Mouse (Mus musculus): ENCODE measurements around the gene Nrgn. TPM values are rescaled to one million over a fixed set of nuclear protein-coding genes. Genes with fewer than 3 reads are reported as not detected.

Nrgn gene
- polyA plus RNA-seq, 1 experiment from 2014 or later: 1.9 TPM

DNA sequence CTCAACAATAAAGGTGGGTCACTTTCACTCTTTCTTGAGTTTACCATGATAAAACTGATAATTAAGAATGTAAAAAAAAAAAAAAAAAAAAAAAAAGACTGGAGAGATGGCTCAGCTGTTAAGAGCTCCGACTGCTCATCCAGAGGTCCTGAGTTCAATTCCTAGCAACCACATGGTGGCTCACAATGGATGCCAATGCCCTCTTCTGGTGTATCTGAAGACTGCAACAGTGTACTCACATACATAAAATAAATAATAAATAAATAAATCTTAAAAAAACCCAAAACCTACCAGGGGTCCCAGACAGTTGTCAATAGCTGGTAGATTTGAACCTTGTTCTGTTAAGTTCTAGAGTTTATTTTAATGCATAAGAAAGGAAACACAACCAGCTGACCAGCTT lies 5.8 kb downstream of the Nrgn start:
- Histone ChIP-seq H3K9ac (ENCODE audit: low read depth, low read length) (no peak overlapping the region), H3K27ac (ENCODE audit: low read depth, low read length) (no peak overlapping the region), H3K4me1 (replicated peaks; ENCODE audit: control insufficient read depth, insufficient read depth, low read length) (0 out of 2 replicates have a peak, but pooled peaks cover 4% of the 10 kb centered on the region), H3K4me2 (replicated peaks; ENCODE audit: low read depth) (no peak overlapping the region), H3K4me3 (ENCODE audit: low read depth, low read length) (no peak overlapping the region), H3K9me3 (ENCODE audit: control insufficient read depth) (no peaks in the 10 kb centered on the region), H3K27me3 (replicated peaks; ENCODE audit: control insufficient read depth, insufficient read depth, low read length) (peaks cover 29% of the 10 kb centered on the region), H3K36me3 (ENCODE audit: control insufficient read depth, insufficient read depth) (no peaks in the 10 kb centered on the region)
- TF ChIP-seq CTCF (IDR thresholded peaks at IDR 0.05; ENCODE audit: low read depth): peak; percentile 37
- WGBS: 91% methylated on average over 1 of the region's 1 CpGs
- no peak for ATAC-seq

DNA sequence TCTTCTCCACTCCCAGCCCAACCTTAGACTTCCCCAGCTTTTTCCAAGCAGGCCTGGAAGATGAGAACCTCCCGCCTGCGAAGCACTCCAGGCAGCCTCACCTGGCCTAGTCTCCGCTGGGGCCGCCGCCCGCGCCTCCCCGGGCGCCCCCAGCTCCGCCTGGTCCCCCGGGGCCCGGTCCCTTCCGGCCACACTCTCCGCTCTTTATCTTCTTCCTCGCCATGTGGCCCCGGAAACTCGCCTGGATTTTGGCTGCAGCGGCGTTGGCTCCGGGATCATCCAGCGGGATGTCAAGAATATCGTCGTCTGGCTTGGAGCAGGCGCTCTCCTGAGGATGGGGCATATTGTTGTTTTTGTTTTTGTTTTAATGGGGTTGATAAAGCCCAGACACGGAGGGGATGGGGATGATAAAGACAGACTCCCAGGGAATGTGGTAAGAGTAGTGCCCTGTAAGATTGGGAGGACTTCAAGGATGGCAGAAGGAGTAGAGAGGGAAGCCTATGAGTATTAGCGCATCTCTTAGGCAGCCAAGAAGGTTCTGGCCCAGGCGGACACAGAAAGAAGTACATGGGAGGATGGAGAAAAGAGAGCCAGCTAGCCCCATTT lies 6.8 kb downstream of the Nrgn start:
- WGBS: 36% methylated on average over 27 of the region's 27 CpGs
- H3K36me3 ChIP-seq (ENCODE audit: control insufficient read depth, insufficient read depth): no peaks in the 10 kb centered on the region
- H3K9me3 ChIP-seq (ENCODE audit: control insufficient read depth): no peaks in the 10 kb centered on the region
- TF ChIP-seq CTCF (IDR thresholded peaks at IDR 0.05; ENCODE audit: low read depth): no peak
- ATAC-seq: no peak
- peaks cover 20% of the 10 kb centered on the region for H3K27me3 ChIP-seq (replicated peaks; ENCODE audit: control insufficient read depth, insufficient read depth, low read length)
- H3K4me2 ChIP-seq (replicated peaks; ENCODE audit: low read depth): 0 out of 2 replicates have a peak overlapping the region, but pooled peaks have one; percentile 3
- H3K4me3 ChIP-seq (ENCODE audit: low read depth, low read length): no peak overlapping the region
- H3K9ac ChIP-seq (ENCODE audit: low read depth, low read length): no peak overlapping the region
- H3K4me1 ChIP-seq (replicated peaks; ENCODE audit: control insufficient read depth, insufficient read depth, low read length): no peaks in the 10 kb centered on the region
- no peak overlapping the region for H3K27ac ChIP-seq (ENCODE audit: low read depth, low read length)

DNA sequence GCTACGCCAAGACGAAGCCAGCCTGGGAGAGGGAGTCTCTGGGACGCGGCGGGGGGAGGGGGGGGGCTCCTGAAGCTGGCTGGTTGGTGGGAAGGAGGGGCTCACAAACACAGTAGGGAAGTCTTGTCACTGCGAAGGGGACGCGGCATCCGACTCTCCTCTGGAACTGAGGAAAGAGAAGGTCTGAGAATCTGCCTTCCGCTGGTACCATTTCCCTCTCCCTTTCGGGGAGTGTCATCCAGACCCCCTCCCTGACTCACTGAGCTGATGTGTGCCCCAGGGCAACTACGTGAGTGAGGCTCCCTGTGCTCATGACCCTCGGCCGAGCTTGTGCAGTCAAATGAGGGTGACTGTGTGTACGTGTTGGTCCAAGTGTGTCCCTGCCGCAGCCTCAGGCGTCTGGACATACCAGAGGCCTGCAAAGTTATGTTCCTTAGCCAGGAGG lies 7.5 kb downstream of the Nrgn start:
- Histone ChIP-seq H3K9me3 (ENCODE audit: control insufficient read depth) (no peaks in the 10 kb centered on the region), H3K4me1 (replicated peaks; ENCODE audit: control insufficient read depth, insufficient read depth, low read length) (no peaks in the 10 kb centered on the region), H3K27ac (ENCODE audit: low read depth, low read length) (no peak overlapping the region), H3K27me3 (replicated peaks; ENCODE audit: control insufficient read depth, insufficient read depth, low read length) (peaks cover 17% of the 10 kb centered on the region), H3K36me3 (ENCODE audit: control insufficient read depth, insufficient read depth) (no peaks in the 10 kb centered on the region), H3K4me3 (ENCODE audit: low read depth, low read length) (peak overlapping the region; percentile 37), H3K9ac (ENCODE audit: low read depth, low read length) (no peak overlapping the region), H3K4me2 (replicated peaks; ENCODE audit: low read depth) (peak overlapping the region; percentile 72)
- TF ChIP-seq CTCF (IDR thresholded peaks at IDR 0.05; ENCODE audit: low read depth): no peak
- no peak for ATAC-seq
- 24% methylated on average over 17 of the region's 17 CpGs for WGBS

DNA sequence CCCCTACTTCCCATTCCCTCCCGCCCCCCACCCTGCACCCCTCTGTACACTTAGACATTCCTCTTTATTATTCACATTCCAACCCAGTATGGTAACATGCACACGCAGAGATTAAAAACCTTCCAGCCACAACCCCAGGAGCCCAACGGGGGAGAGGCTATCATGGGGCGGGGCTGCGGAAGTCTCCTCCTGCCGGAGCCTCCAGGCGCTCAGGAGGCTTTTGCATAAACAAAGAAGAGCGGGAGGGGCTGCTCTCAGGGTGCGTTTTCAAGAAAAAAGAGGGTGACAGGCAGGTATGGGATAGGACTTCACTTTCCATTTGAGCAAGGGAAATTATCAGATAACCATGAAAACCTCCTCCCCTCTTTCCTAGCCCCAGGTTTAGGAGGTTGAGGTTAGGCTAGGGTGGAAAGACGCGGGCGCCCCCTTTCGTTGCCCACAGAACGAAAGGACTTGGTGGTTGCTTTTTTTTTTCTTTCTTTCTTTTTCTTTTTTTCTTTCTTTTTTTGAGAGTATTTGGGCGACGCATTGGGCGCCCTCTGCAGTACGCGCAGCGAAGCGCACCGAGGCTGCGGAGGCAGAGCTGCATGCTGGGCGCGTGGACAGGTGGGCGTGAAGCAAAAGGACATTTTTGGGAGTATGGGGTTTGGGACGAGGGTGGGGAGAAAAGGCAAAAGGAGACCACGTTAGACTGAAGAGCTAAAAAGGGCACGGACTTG lies 8.1 kb downstream of the Nrgn start:
- TF ChIP-seq CTCF (IDR thresholded peaks at IDR 0.05; ENCODE audit: low read depth): peak; percentile 78; the same call in 1 of the 2 replicates
- H3K9me3 ChIP-seq (ENCODE audit: control insufficient read depth): no peaks in the 10 kb centered on the region
- H3K27ac ChIP-seq (ENCODE audit: low read depth, low read length): no peak overlapping the region

DNA sequence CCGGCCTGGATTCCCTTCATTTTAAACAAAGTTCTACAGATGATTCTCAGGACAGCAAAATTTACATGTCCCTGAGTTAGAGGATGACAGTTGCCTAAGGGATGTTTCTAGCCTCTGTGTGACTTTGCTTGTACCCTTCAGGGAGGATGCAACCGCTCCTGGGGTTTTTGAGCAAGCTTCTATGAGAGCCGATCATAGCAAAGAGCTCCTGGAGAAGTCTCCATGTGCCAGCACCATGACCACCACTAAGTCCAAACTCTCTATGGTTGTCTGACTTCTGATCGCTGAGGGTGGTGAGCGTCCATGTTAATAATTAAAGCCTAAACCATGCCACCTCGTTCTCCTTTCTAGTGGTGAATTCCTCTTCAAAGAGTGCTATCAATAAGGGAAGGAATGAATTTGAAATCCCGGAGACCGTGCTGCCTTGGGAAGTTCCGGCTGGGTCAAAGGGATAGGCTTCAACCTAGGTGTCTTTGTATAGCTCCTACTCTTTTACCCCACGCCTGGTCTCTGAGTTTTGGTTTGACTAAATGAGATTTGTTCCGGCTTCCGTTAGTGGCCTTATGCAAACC lies 8.7 kb downstream of the Nrgn start:
- H3K9ac ChIP-seq (ENCODE audit: low read depth, low read length): no peak overlapping the region
- no peak for TF ChIP-seq CTCF (IDR thresholded peaks at IDR 0.05; ENCODE audit: low read depth)
- peak overlapping the region; percentile 37 for H3K4me3 ChIP-seq (ENCODE audit: low read depth, low read length)
- WGBS: 33% methylated on average over 12 of the region's 12 CpGs
- H3K27me3 ChIP-seq (replicated peaks; ENCODE audit: control insufficient read depth, insufficient read depth, low read length): peaks cover 17% of the 10 kb centered on the region
- H3K36me3 ChIP-seq (ENCODE audit: control insufficient read depth, insufficient read depth): no peaks in the 10 kb centered on the region
- H3K9me3 ChIP-seq (ENCODE audit: control insufficient read depth): no peaks in the 10 kb centered on the region
- H3K4me2 ChIP-seq (replicated peaks; ENCODE audit: low read depth): peak overlapping the region; percentile 72
- ATAC-seq: no peak
- no peak overlapping the region for H3K27ac ChIP-seq (ENCODE audit: low read depth, low read length)
- H3K4me1 ChIP-seq (replicated peaks; ENCODE audit: control insufficient read depth, insufficient read depth, low read length): no peaks in the 10 kb centered on the region

More for the DNA sequence above, 8.1 kb downstream of the Nrgn start:
- peak overlapping the region; percentile 72 for H3K4me2 ChIP-seq (replicated peaks; ENCODE audit: low read depth)
- peak overlapping the region; percentile 37 for H3K4me3 ChIP-seq (ENCODE audit: low read depth, low read length)
- no peaks in the 10 kb centered on the region for H3K36me3 ChIP-seq (ENCODE audit: control insufficient read depth, insufficient read depth)
- peak; percentile 70 for ATAC-seq
- H3K27me3 ChIP-seq (replicated peaks; ENCODE audit: control insufficient read depth, insufficient read depth, low read length): peaks cover 17% of the 10 kb centered on the region
- 3% methylated on average over 29 of the region's 29 CpGs for WGBS
- 0 out of 2 replicates have a peak overlapping the region, but pooled peaks have one; percentile 4 for H3K9ac ChIP-seq (ENCODE audit: low read depth, low read length)
- H3K4me1 ChIP-seq (replicated peaks; ENCODE audit: control insufficient read depth, insufficient read depth, low read length): no peaks in the 10 kb centered on the region
